Mouse (Mus musculus) limb, embryonic 12.5 days (tissue): ENCODE results near the gene Lrp10. TPM values are rescaled to one million over a fixed set of nuclear protein-coding genes. Genes with fewer than 3 reads are reported as not detected.

Experiments used
- ATAC-seq: fragments of 200-750 bp; cut with Nextera tagmentation; 2 replicates; pipeline ENCODE4 v1.8.0; 2017; ENCODE audit warnings: low read depth, moderate TSS enrichment; ENCODE audit not compliant: insufficient number of reproducible peaks, insufficient read depth, low FRiP score, low TSS enrichment
- H3K27ac ChIP-seq: fragments of 300-500 bp; sonication (generic); 2 replicates; pipeline ENCODE4 v1.5.1; 2016; ENCODE audit warnings: mild to moderate bottlenecking, moderate library complexity
- H3K27me3 ChIP-seq: fragments of 300-500 bp; sonication (generic); 2 replicates; pipeline ENCODE4 v1.6.1; 2016; ENCODE audit warnings: mild to moderate bottlenecking, moderate library complexity
- H3K36me3 ChIP-seq: fragments of 300-500 bp; sonication (generic); 2 replicates; pipeline ENCODE4 v1.6.1; 2016; ENCODE audit warnings: mild to moderate bottlenecking, moderate library complexity
- H3K4me1 ChIP-seq: fragments of 300-500 bp; sonication (generic); replicated peaks from 2 replicates; pipeline ENCODE4 v1.6.1; 2016
- H3K4me2 ChIP-seq: fragments of 300-500 bp; sonication (generic); 2 replicates; pipeline ENCODE4 v1.6.1; 2016; ENCODE audit warnings: mild to moderate bottlenecking, moderate library complexity
- H3K4me3 ChIP-seq: fragments of 300-500 bp; sonication (generic); replicated peaks from 2 replicates; pipeline ENCODE4 v1.5.1; 2016; ENCODE audit warnings: mild to moderate bottlenecking
- H3K9ac ChIP-seq: fragments of 300-500 bp; sonication (generic); replicated peaks from 2 replicates; pipeline ENCODE4 v1.6.1; 2016; ENCODE audit warnings: mild to moderate bottlenecking, moderate library complexity
- H3K9me3 ChIP-seq: fragments of 300-500 bp; sonication (generic); 2 replicates; pipeline ENCODE4 v1.6.1; 2016; ENCODE audit warnings: mild to moderate bottlenecking, moderate library complexity
- WGBS: fragments of 180-500 bp; shearing (Covaris S2); methylation state at CpG from one replicate; pipeline ENCODE4 v1.1.7; 2016; 5-methylcytosine and 5-hydroxymethylcytosine counted together
- polyA plus RNA-seq: library from polyadenylated mRNA; unstranded; fragments of >200 nt; fragmentation: Nextera tagmentation; extraction: Ambion mirVana; gene quantifications from 2 replicates; pipeline ENCODE4 v1.2.1, GENCODE M21; 2016

Lrp10 gene
- polyA plus RNA-seq, 1 experiment from 2014 or later, result 28.7 TPM

DNA sequence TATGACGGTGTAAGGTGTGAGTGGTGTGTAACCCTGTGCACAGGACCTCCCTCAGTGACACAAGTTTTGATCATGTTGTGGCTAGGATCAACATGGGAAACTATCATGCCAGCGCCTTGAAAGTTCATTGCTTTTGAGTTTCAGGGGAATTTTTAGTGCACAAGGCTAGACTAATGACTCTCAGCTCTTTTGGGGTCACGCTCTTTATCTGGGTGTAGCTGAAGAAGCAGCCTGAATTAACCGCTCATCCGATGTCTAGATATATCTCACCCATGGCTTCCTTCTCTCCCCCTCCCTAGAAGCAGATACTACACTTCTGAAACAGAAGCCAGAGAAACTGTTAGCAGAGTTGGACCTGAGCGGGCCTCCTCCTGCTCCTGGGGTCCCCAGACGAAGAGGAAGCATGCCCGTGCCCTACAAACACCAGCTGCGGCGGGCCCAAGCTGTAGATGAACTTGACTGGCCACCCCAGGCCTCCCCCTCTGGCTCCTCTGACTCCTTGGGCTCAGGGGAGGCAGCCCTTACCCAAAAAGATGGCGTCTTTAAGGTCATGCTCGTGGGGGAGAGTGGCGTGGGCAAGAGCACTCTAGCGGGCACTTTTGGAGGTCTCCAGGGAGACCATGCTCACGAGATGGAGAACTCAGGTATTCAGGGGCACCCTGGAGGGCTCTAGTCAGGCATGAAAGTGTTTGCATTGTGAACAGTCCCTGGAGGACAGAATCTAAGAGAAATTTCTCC, 13.4 kb downstream of the Lrp10 start:
- Histone ChIP-seq H3K9ac (no peak overlapping the region), H3K27me3 (peaks cover 56% of the 10 kb centered on the region)

DNA sequence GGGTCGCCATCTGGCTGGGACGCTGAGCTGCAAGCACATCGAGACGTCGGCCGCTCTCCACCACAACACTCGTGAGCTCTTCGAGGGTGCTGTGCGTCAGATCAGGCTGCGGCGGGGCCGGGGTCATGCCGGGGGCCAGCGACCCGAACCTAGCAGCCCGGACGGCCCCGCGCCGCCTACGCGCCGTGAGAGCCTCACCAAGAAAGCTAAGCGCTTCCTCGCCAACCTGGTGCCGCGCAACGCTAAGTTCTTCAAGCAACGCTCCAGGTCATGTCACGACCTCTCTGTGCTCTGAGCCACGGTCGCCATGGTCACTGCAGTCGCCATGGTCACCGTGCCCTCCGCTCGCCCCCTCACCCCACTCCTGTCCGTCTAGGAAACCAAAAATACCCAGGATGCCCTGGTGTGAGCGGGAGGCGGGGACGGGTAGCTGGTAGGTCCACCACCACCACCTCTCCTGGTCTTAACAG, 15.5 kb downstream of the Lrp10 start:
- ATAC-seq, result no peak

More for the DNA sequence above, 13.4 kb downstream of the Lrp10 start:
- WGBS, result 75% methylated on average over 15 of the region's 15 CpGs
- H3K4me3 ChIP-seq, result no peak overlapping the region
- H3K4me2 ChIP-seq, result no peak overlapping the region
- H3K9me3 ChIP-seq, result no peaks in the 10 kb centered on the region
- H3K4me1 ChIP-seq, result peaks cover 21% of the 10 kb centered on the region
- ATAC-seq, result no peak
- no peaks in the 10 kb centered on the region for H3K36me3 ChIP-seq
- no peak overlapping the region for H3K27ac ChIP-seq

DNA sequence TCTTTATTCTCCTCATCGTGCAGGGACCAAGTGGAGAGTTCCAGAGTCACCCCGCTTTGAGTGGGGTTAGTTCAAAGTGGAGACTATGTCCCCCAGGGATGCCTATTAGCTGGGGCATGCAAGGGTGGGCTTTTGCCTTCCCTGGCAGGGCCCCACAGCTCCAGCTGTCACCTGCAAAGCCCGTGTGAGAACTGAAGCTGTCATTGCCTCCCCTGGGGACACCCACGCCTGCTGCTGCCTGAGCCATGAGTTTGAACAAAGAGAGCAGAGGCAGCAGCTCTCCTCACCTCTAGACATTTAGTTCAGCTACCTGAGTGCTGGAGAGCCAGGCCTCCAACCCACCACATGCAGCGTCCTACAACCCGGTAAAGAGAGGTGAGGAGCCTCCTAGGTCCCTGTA, 16.7 kb downstream of the Lrp10 start:
- Histone ChIP-seq H3K27ac (no peak overlapping the region), H3K4me2 (no peak overlapping the region), H3K9ac (no peak overlapping the region), H3K9me3 (no peaks in the 10 kb centered on the region), H3K27me3 (peaks cover 52% of the 10 kb centered on the region), H3K36me3 (no peaks in the 10 kb centered on the region), H3K4me1 (peaks cover 16% of the 10 kb centered on the region), H3K4me3 (no peak overlapping the region)
- 74% methylated on average over 6 of the region's 6 CpGs for WGBS
- ATAC-seq, result no peak

More for the DNA sequence above, 15.5 kb downstream of the Lrp10 start:
- peaks cover 21% of the 10 kb centered on the region for H3K4me1 ChIP-seq
- H3K36me3 ChIP-seq, result no peaks in the 10 kb centered on the region
- 1% methylated on average over 40 of the region's 40 CpGs for WGBS
- peak overlapping the region; percentile 48 for H3K4me3 ChIP-seq
- no peaks in the 10 kb centered on the region for H3K9me3 ChIP-seq
- H3K27ac ChIP-seq, result no peak overlapping the region
- peak overlapping the region; percentile 75 for H3K4me2 ChIP-seq
- H3K27me3 ChIP-seq, result peaks cover 56% of the 10 kb centered on the region
- peak overlapping the region; percentile 65 for H3K9ac ChIP-seq

DNA sequence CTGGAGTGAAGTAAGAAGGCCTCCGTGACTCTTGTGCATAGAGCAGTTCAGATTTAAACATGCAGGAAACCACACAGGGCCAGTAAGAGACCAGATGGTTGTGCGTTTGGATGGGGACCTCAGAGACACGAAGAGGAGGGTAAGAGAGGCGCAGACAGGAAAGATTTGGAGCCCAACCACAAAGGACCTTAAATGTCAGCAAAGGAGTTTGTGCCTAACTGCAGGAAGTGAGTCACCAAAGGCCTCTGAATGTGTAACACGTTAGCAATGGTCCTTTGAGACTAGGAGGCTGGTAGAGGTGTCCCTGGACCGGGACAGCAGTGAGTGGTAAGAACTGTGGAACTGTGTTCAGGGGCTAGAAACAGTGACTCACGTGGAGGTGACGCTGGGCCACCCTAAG, 17.5 kb downstream of the Lrp10 start:
- Histone ChIP-seq H3K4me2 (no peak overlapping the region), H3K4me1 (peaks cover 9% of the 10 kb centered on the region), H3K4me3 (no peak overlapping the region), H3K27ac (no peak overlapping the region), H3K9ac (no peak overlapping the region), H3K27me3 (peaks cover 50% of the 10 kb centered on the region), H3K36me3 (no peaks in the 10 kb centered on the region), H3K9me3 (no peaks in the 10 kb centered on the region)
- no peak for ATAC-seq
- WGBS, result 85% methylated on average over 8 of the region's 8 CpGs

DNA sequence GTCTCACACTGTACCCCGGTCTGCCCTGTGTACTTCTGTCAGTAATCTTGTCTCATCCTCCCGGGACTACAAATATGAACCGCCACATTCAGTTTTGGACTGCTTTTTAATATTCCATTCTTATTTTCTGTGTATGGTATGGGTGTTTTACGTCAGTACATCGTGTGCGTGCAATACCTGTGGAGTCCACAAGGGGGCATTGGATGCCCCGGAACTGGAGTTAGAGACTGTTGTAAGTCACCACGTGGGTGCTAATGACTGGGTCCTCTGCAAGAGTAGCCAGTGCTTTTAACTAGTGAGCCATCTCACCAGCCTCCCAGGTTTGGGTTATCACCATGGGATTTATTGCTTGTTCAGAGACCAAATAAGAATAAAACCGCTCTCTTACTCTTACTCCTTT, 18.6 kb downstream of the Lrp10 start:
- Histone ChIP-seq H3K4me2 (no peak overlapping the region), H3K4me3 (no peak overlapping the region), H3K36me3 (no peaks in the 10 kb centered on the region), H3K27me3 (peaks cover 39% of the 10 kb centered on the region), H3K4me1 (0 out of 2 replicates have a peak, but pooled peaks cover 4% of the 10 kb centered on the region), H3K27ac (no peak overlapping the region), H3K9ac (no peak overlapping the region), H3K9me3 (no peaks in the 10 kb centered on the region)
- 36% methylated on average over 9 of the region's 9 CpGs for WGBS
- ATAC-seq, result no peak

DNA sequence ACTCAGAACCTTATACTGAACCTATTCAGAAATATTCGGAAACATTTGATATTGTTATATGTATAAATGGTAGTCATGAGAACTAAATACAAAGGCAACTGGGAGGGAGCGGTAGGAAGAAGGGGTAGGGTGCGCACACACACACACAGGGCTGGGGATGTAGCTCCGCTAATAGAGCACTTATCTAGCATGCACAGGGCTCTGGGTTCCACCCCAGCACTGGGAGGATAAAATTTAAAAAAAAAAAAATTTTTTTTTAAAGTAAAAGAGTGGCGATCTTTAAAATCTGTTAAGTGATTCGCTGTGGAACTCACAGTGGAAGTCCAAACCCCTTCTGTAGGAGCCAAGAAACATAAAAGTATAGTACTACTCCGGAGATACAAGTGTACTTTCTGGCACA, 22.0 kb downstream of the Lrp10 start:
- no peaks in the 10 kb centered on the region for H3K36me3 ChIP-seq
- no peak for ATAC-seq

DNA sequence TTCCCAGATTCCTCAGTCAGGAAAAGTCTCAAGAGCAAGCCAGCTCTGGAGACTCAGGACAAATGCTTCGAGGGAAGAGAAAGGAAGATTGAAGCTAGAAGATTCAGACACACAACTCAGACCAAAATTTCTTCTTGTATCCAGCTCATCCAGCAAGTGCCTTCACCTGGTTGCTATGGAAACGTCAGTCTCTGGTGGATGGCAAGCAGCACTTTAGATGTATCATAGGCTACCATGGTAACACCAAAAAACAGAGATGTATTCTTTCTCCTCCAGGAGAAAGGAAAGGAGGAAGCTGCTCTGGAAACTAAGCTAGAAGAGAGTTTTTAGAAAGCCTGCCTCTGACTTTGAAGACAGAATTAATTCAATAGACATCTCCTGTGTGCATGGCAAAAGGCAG, 23.8 kb downstream of the Lrp10 start:
- H3K4me1 ChIP-seq, result no peaks in the 10 kb centered on the region
- 60% methylated on average over 2 of the region's 2 CpGs for WGBS
- no peak overlapping the region for H3K9ac ChIP-seq

More for the DNA sequence above, 22.0 kb downstream of the Lrp10 start:
- no peak overlapping the region for H3K27ac ChIP-seq
- no peak overlapping the region for H3K4me2 ChIP-seq
- H3K9me3 ChIP-seq, result no peaks in the 10 kb centered on the region
- 89% methylated on average over 7 of the region's 7 CpGs for WGBS
- no peak overlapping the region for H3K9ac ChIP-seq
- H3K4me3 ChIP-seq, result no peak overlapping the region
- peaks cover 5% of the 10 kb centered on the region; the same call in 1 of the 2 replicates for H3K27me3 ChIP-seq
- H3K4me1 ChIP-seq, result no peaks in the 10 kb centered on the region

DNA sequence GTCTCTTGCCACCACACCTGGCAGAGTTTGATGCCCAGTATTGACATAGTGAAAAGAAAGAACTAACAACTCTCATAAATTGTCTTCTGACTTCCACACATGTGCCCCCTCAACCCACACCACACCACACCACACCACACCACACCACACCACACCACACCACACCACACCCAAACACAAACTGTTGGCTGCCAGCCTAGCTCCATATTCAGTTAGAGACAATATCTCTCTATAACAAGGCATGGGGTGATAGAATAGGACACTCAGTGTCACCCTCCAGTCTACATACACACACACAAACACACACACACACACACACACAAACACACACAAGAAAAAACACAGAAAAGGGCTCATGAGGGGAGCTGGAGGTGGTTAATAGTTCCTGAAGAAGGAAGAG, 24.4 kb downstream of the Lrp10 start:
- Histone ChIP-seq H3K4me1 (no peaks in the 10 kb centered on the region), H3K27ac (no peak overlapping the region), H3K4me2 (no peak overlapping the region), H3K4me3 (no peak overlapping the region), H3K9ac (no peak overlapping the region), H3K27me3 (no peaks in the 10 kb centered on the region), H3K9me3 (no peaks in the 10 kb centered on the region), H3K36me3 (no peaks in the 10 kb centered on the region)
- ATAC-seq, result no peak

More for the DNA sequence above, 23.8 kb downstream of the Lrp10 start:
- Histone ChIP-seq H3K27me3 (no peaks in the 10 kb centered on the region), H3K9me3 (no peaks in the 10 kb centered on the region), H3K4me3 (no peak overlapping the region), H3K4me2 (no peak overlapping the region), H3K27ac (no peak overlapping the region), H3K36me3 (no peaks in the 10 kb centered on the region)
- no peak for ATAC-seq

DNA sequence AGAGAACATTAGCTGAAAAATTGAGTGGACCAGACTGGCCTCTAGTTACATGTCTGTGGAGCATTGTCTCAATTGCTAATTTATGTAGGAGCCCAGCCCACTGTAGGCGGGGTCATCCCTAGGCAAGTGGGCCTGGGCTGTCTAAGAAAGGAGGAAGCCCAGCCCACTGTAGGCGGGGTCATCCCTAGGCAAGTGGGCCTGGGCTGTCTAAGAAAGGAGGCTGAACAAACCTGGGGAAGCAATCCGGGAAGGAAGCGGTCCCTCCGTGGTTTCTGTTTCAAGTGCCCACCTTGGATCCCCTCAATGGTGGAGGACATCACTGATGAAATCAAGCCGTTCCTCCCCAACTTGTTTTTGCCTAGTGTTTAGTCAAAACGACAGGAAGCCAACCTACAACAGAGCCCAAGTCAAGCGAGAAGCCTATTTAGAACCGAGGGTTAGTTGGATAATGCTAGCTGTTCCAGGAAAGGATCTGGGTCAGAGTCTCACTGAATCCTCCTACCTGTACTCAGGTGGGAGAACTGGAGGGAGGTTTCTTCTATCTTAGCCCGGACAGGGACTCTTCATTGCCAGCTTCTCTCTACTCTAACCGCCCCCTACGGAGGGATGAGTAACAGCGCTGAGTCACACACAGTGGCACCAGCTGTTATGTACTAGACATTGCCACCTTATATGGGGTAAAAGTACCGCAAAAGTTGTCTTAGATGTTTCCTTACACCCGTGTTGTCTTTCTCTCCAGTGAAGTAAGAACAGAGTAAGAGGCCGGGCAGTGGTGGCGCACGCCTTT, 28.6 kb downstream of the Lrp10 start:
- no peak overlapping the region for H3K9ac ChIP-seq
- no peak overlapping the region for H3K27ac ChIP-seq
- H3K9me3 ChIP-seq, result no peaks in the 10 kb centered on the region
- WGBS, result 68% methylated on average over 18 of the region's 18 CpGs
- no peak overlapping the region for H3K4me3 ChIP-seq
- H3K27me3 ChIP-seq, result no peaks in the 10 kb centered on the region
- H3K4me1 ChIP-seq, result no peaks in the 10 kb centered on the region
- no peak for ATAC-seq
- no peak overlapping the region for H3K4me2 ChIP-seq
- no peaks in the 10 kb centered on the region for H3K36me3 ChIP-seq

DNA sequence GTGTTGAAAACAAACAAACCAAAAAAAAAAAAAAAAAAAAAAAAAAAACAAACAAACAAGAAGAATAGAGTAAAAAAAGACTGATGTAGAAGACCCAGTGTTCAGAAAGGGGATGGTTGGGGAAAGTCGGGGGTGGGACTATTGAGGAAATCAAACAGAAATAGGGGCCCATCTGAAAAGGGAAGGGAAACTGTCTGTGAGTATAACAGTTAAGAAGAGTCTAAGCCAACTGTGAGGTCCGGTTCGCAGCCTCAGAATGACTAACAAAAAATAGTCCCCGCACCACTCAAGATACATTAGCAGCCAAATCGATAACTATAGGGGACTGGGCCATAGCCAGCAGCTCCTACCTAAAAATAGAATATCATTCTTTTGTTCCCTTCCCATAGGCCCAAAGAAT, 29.3 kb downstream of the Lrp10 start:
- Histone ChIP-seq H3K36me3 (no peaks in the 10 kb centered on the region), H3K9ac (no peak overlapping the region), H3K4me2 (no peak overlapping the region), H3K4me1 (no peaks in the 10 kb centered on the region), H3K27me3 (no peaks in the 10 kb centered on the region), H3K4me3 (no peak overlapping the region), H3K27ac (no peak overlapping the region), H3K9me3 (no peaks in the 10 kb centered on the region)
- no peak for ATAC-seq
- 95% methylated on average over 5 of the region's 5 CpGs for WGBS

DNA sequence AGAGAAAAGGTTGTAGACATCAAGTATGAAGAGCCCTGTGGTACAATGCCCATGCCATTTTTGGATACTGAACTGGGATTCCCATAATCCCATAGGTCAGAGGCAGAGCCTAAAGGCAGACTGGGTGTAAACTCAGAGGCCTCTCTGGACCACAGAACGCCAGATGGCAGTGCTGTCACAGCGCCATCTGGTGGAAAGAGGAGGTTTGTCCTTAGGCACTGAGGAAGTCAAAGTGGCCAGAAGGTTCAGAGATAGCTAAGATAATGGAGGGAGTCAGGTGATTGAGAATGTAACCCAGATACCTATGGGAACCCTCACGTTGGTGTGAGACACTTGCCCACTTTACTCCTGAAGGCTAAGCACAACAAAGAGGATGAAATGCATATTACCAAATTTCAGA, 30.3 kb downstream of the Lrp10 start:
- H3K4me1 ChIP-seq, result no peaks in the 10 kb centered on the region
- no peaks in the 10 kb centered on the region for H3K36me3 ChIP-seq
- 2% methylated on average over 3 of the region's 3 CpGs for WGBS
- no peak overlapping the region for H3K4me2 ChIP-seq
- no peak overlapping the region for H3K27ac ChIP-seq
- H3K9me3 ChIP-seq, result no peaks in the 10 kb centered on the region
- no peak overlapping the region for H3K9ac ChIP-seq
- no peak overlapping the region for H3K4me3 ChIP-seq
- ATAC-seq, result no peak
- H3K27me3 ChIP-seq, result no peaks in the 10 kb centered on the region
